Mouse (Mus musculus): ENCODE data around the gene Yy1. TPM values are rescaled to one million over a fixed set of nuclear protein-coding genes. Genes with fewer than 3 reads are reported as not detected.
A peak's percentile ranks its signal among the peaks of the same experiment; 100 is the strongest.

The Yy1 gene
- polyA plus RNA-seq, 1 experiment: 177 TPM

GRCm38 (mm10) chr12:108829636-108830035 is 36.9 kb downstream of the Yy1 start:
- peaks cover 34% of the 10 kb centered on the region for H3K4me1 ChIP-seq (ENCODE audit: control insufficient read depth, insufficient read depth, low read length)
- 57% methylated on average over 5 of the region's 5 CpGs for WGBS
- H3K4me3 ChIP-seq (ENCODE audit: insufficient read depth, low read depth, low read length): no peak overlapping the region

GRCm38 (mm10) chr12:108830358-108830757 is 37.6 kb downstream of the Yy1 start:
- Histone ChIP-seq H3K4me3 (ENCODE audit: insufficient read depth, low read depth, low read length) (no peak overlapping the region), H3K4me1 (ENCODE audit: control insufficient read depth, insufficient read depth, low read length) (peaks cover 38% of the 10 kb centered on the region), H3K27ac (ENCODE audit: insufficient read depth, low read depth, low read length) (no peak overlapping the region)
- TF ChIP-seq POLR2A (IDR thresholded peaks at IDR 0.05; ENCODE audit: insufficient read depth, low read depth, low read length): no peak
- TF ChIP-seq CTCF (IDR thresholded peaks at IDR 0.05; ENCODE audit: insufficient read depth, low read depth, low read length): no peak
- WGBS: 72% methylated on average over 6 of the region's 6 CpGs

More at GRCm38 (mm10) chr12:108829636-108830035, 36.9 kb downstream of the Yy1 start:
- TF ChIP-seq CTCF (IDR thresholded peaks at IDR 0.05; ENCODE audit: insufficient read depth, low read depth, low read length) (no peak), POLR2A (IDR thresholded peaks at IDR 0.05; ENCODE audit: insufficient read depth, low read depth, low read length) (no peak)
- no peak overlapping the region for H3K27ac ChIP-seq (ENCODE audit: insufficient read depth, low read depth, low read length)

- H3K4me3 ChIP-seq (ENCODE audit: insufficient read depth, low read depth, low read length): no peak overlapping the region
- no peak overlapping the region for H3K27ac ChIP-seq (ENCODE audit: insufficient read depth, low read depth, low read length)
- WGBS: 45% methylated on average over 9 of the region's 9 CpGs
- peaks cover 46% of the 10 kb centered on the region for H3K4me1 ChIP-seq (ENCODE audit: control insufficient read depth, insufficient read depth, low read length)
- TF ChIP-seq POLR2A (IDR thresholded peaks at IDR 0.05; ENCODE audit: insufficient read depth, low read depth, low read length): no peak
- no peak for TF ChIP-seq CTCF (IDR thresholded peaks at IDR 0.05; ENCODE audit: insufficient read depth, low read depth, low read length)
Observed at GRCm38 (mm10) chr12:108831966-108832643, 39.3 kb downstream of the Yy1 start.

GRCm38 (mm10) chr12:108832851-108833250 is 40.1 kb downstream of the Yy1 start:
- Histone ChIP-seq H3K27ac (ENCODE audit: insufficient read depth, low read depth, low read length) (peak overlapping the region; percentile 42), H3K4me1 (ENCODE audit: control insufficient read depth, insufficient read depth, low read length) (peaks cover 53% of the 10 kb centered on the region), H3K4me3 (ENCODE audit: insufficient read depth, low read depth, low read length) (no peak overlapping the region)
- 68% methylated on average over 8 of the region's 8 CpGs for WGBS
- TF ChIP-seq POLR2A (IDR thresholded peaks at IDR 0.05; ENCODE audit: insufficient read depth, low read depth, low read length) (no peak), CTCF (IDR thresholded peaks at IDR 0.05; ENCODE audit: insufficient read depth, low read depth, low read length) (no peak)

DNA sequence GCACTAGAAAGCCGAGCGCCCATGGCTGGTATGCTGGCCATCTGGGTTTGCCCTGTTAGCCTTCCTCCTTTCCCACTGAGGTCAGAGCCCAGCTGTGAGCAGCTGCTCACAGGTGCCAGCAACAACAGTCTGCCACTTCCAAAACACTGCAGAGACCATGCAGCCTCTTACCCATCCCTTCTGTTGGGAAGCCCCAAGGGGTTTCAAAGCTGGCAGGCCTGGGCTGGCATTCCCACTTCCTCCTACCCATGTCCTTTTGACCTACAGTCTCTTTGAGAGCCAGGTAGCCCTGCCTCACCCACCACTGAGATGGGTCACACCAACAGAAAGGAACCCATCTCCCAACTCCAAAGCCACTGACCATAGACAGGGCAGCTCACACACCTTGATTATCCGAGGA is 40.6 kb downstream of the Yy1 start:
- 87% methylated on average over 3 of the region's 3 CpGs for WGBS
- H3K4me3 ChIP-seq (ENCODE audit: insufficient read depth, low read depth, low read length): no peak overlapping the region
- peaks cover 59% of the 10 kb centered on the region for H3K4me1 ChIP-seq (ENCODE audit: control insufficient read depth, insufficient read depth, low read length)
- 0 out of 2 replicates have a peak overlapping the region, but pooled peaks have one; percentile 42 for H3K27ac ChIP-seq (ENCODE audit: insufficient read depth, low read depth, low read length)
- no peak for TF ChIP-seq CTCF (IDR thresholded peaks at IDR 0.05; ENCODE audit: insufficient read depth, low read depth, low read length)
- TF ChIP-seq POLR2A (IDR thresholded peaks at IDR 0.05; ENCODE audit: insufficient read depth, low read depth, low read length): no peak

DNA sequence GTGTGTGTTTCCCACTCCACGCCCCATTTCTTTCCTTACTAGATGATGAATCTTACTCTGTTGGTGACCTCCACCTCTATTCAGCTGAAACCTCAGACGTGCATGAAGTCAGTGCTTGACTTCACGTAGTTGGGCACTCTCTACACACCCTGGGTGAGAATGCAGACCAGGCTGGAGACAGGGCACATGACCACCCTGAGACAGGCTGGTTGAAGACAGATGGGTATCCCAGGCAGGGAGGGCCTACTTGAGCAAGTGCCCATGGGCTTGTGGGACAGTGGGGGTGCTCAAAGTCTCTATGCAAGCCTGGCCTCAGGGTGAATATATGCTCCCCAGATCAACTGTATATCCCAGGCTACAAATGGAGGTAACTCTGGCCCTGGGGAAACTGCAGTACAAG is 41.6 kb downstream of the Yy1 start:
- peaks cover 62% of the 10 kb centered on the region for H3K4me1 ChIP-seq (ENCODE audit: control insufficient read depth, insufficient read depth, low read length)
- no peak overlapping the region for H3K4me3 ChIP-seq (ENCODE audit: insufficient read depth, low read depth, low read length)
- TF ChIP-seq POLR2A (IDR thresholded peaks at IDR 0.05; ENCODE audit: insufficient read depth, low read depth, low read length) (no peak), CTCF (IDR thresholded peaks at IDR 0.05; ENCODE audit: insufficient read depth, low read depth, low read length) (no peak)
- 89% methylated on average over 3 of the region's 3 CpGs for WGBS
- H3K27ac ChIP-seq (ENCODE audit: insufficient read depth, low read depth, low read length): no peak overlapping the region

DNA sequence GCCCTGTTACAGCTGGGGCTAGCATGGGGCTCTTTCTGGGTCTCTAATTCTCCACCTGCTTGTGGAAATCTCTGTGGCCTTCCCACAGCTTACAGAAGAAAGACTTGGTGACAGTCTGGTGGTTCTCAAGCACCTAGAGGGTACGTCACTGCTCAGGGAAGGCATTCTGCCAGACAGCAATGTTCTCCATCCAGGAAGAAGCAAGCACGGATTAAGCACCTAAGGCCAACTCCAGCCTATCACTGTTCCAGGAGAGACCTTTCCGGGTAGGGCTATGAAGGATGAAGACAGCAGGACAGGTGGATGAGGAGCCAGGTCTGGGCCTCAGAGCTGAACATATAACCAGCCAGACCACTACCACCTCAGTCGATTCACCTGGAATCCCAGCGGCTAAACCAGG is 42.0 kb downstream of the Yy1 start:
- Histone ChIP-seq H3K4me3 (ENCODE audit: insufficient read depth, low read depth, low read length) (peak overlapping the region; percentile 77), H3K4me1 (ENCODE audit: control insufficient read depth, insufficient read depth, low read length) (peaks cover 62% of the 10 kb centered on the region), H3K27ac (ENCODE audit: insufficient read depth, low read depth, low read length) (no peak overlapping the region)
- WGBS: 31% methylated on average over 5 of the region's 5 CpGs
- no peak for TF ChIP-seq POLR2A (IDR thresholded peaks at IDR 0.05; ENCODE audit: insufficient read depth, low read depth, low read length)
- no peak for TF ChIP-seq CTCF (IDR thresholded peaks at IDR 0.05; ENCODE audit: insufficient read depth, low read depth, low read length)

GRCm38 (mm10) chr12:108835208-108835839 is 42.6 kb downstream of the Yy1 start:
- peak; percentile 62; the same call in 1 of the 2 replicates for TF ChIP-seq POLR2A (IDR thresholded peaks at IDR 0.05; ENCODE audit: insufficient read depth, low read depth, low read length)
- no peak for TF ChIP-seq CTCF (IDR thresholded peaks at IDR 0.05; ENCODE audit: insufficient read depth, low read depth, low read length)
- 1% methylated on average over 51 of the region's 51 CpGs for WGBS
- H3K4me1 ChIP-seq (ENCODE audit: control insufficient read depth, insufficient read depth, low read length): peaks cover 62% of the 10 kb centered on the region
- 0 out of 2 replicates have a peak overlapping the region, but pooled peaks have one; percentile 16 for H3K27ac ChIP-seq (ENCODE audit: insufficient read depth, low read depth, low read length)
- peak overlapping the region; percentile 77 for H3K4me3 ChIP-seq (ENCODE audit: insufficient read depth, low read depth, low read length)

DNA sequence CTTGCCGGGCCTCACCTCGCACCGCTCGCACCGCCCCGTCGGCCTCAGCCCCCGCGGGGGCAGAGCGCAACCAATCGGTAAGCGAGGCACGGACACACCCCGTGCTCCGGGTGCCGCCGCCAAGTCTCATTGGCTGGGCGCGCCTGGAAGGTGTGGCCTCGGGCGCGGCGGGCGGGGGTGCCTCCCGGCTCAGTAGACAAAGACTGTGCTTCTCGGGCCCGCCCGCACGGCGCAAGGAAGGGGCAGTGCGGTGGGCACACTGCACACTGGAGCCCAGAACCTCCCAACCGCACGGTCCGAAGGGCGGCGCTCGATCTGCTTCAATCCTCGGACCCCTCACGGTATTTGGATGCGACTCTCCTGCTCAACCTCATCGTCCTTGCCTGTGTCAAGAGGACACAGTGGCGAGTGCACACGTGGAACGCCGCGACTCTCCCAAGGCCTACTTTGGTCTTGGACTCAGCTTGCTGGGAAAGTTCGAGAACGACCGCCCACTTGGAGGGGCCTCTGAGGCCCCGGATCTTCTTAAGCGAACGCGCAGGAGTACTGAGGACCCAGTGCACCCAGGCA is 43.2 kb downstream of the Yy1 start, which contains the start of the genes Slc25a29 and Slc25a47:
Gene Slc25a29, minus strand, starts transcription at position 44 of the 570 bp plus-strand sequence.
Gene Slc25a47, plus strand, starts transcription at position 207 of the 570 bp plus-strand sequence.
- Histone ChIP-seq H3K4me1 (ENCODE audit: control insufficient read depth, insufficient read depth, low read length) (peaks cover 61% of the 10 kb centered on the region), H3K4me3 (ENCODE audit: insufficient read depth, low read depth, low read length) (peak within 1 kb of the TSS; percentile 77), H3K27ac (ENCODE audit: insufficient read depth, low read depth, low read length) (peak within 1 kb of the TSS; percentile 68; the same call in 1 of the 2 replicates)
- TF ChIP-seq CTCF (IDR thresholded peaks at IDR 0.05; ENCODE audit: insufficient read depth, low read depth, low read length) (no peak), POLR2A (IDR thresholded peaks at IDR 0.05; ENCODE audit: insufficient read depth, low read depth, low read length) (peak; percentile 6)
- WGBS: under 1% methylated on average over 53 of the region's 53 CpGs

Data from olfactory bulb, adult 2 months (tissue).